Mouse (Mus musculus): Measurements from ENCODE around the gene Foxn3.

Foxn3 gene

GRCm38 (mm10) chr12:99356660-99357059, 206.7 kb downstream of the Foxn3 start:
- no peak for DNase-seq (ENCODE audit: low read depth, low spot score)

GRCm38 (mm10) chr12:99353692-99354091, 209.7 kb downstream of the Foxn3 start:
- DNase-seq (ENCODE audit: low read depth, low spot score): no peak

GRCm38 (mm10) chr12:99352583-99352982, 210.8 kb downstream of the Foxn3 start:
- no peak for DNase-seq (ENCODE audit: low read depth, low spot score)

GRCm38 (mm10) chr12:99352136-99352535, 211.2 kb downstream of the Foxn3 start:
- no peak for DNase-seq (ENCODE audit: low read depth, low spot score)

- DNase-seq (ENCODE audit: low read depth, low spot score): no peak
These were observed 211.7 kb downstream of the Foxn3 start for GRCm38 (mm10) chr12:99351731-99352130.

- no peak for DNase-seq (ENCODE audit: low read depth, low spot score)
These were observed 213.8 kb downstream of the Foxn3 start for GRCm38 (mm10) chr12:99349650-99349997.

- no peak for DNase-seq (ENCODE audit: low read depth, low spot score)
These were observed 214.3 kb downstream of the Foxn3 start for GRCm38 (mm10) chr12:99348940-99349649.

- DNase-seq (ENCODE audit: low read depth, low spot score): no peak
These were observed 215.9 kb downstream of the Foxn3 start for GRCm38 (mm10) chr12:99347512-99347911.

GRCm38 (mm10) chr12:99346982-99347381, 216.4 kb downstream of the Foxn3 start:
- DNase-seq (ENCODE audit: low read depth, low spot score): no peak

GRCm38 (mm10) chr12:99345323-99345722, 218.1 kb downstream of the Foxn3 start:
- no peak for DNase-seq (ENCODE audit: low read depth, low spot score)

GRCm38 (mm10) chr12:99343378-99343777, 220.0 kb downstream of the Foxn3 start:
- no peak for DNase-seq (ENCODE audit: low read depth, low spot score)

GRCm38 (mm10) chr12:99342160-99342559, 221.2 kb downstream of the Foxn3 start:
- DNase-seq (ENCODE audit: low read depth, low spot score): no peak

GRCm38 (mm10) chr12:99341751-99342150, 221.6 kb downstream of the Foxn3 start:
- DNase-seq (ENCODE audit: low read depth, low spot score): no peak

GRCm38 (mm10) chr12:99340418-99341182, 222.8 kb downstream of the Foxn3 start:
- DNase-seq (ENCODE audit: low read depth, low spot score): no peak

GRCm38 (mm10) chr12:99339640-99340325, 223.6 kb downstream of the Foxn3 start:
- DNase-seq (ENCODE audit: low read depth, low spot score): no peak

- no peak for DNase-seq (ENCODE audit: low read depth, low spot score)
These were observed 224.6 kb downstream of the Foxn3 start for GRCm38 (mm10) chr12:99338754-99339153.

- no peak for DNase-seq (ENCODE audit: low read depth, low spot score)
These were observed 226.3 kb downstream of the Foxn3 start for GRCm38 (mm10) chr12:99337171-99337435.

GRCm38 (mm10) chr12:99336349-99337170, 226.8 kb downstream of the Foxn3 start:
- no peak for DNase-seq (ENCODE audit: low read depth, low spot score)

- DNase-seq (ENCODE audit: low read depth, low spot score): no peak
These were observed 227.8 kb downstream of the Foxn3 start for GRCm38 (mm10) chr12:99335628-99336027.

- no peak for DNase-seq (ENCODE audit: low read depth, low spot score)
These were observed 229.4 kb downstream of the Foxn3 start for GRCm38 (mm10) chr12:99334026-99334425.

- DNase-seq (ENCODE audit: low read depth, low spot score): no peak
These were observed 229.9 kb downstream of the Foxn3 start for GRCm38 (mm10) chr12:99333304-99333968.
